Mouse (Mus musculus) urinary bladder, postnatal 25 days (tissue): ENCODE measurements around the gene Col5a1.

Source experiments
- DNase-seq: peaks from one replicate; pipeline ENCODE4 v3.0.0; 2022; ENCODE audit warnings: low spot score

Gene Col5a1

GRCm38 (mm10) chr2:27918106-27918505 is 31.9 kb downstream of the Col5a1 start:
- no peak for DNase-seq

GRCm38 (mm10) chr2:27919309-27919850 is 33.2 kb downstream of the Col5a1 start:
- no peak for DNase-seq

GRCm38 (mm10) chr2:27922053-27922452 is 35.8 kb downstream of the Col5a1 start:
- DNase-seq: no peak

- no peak for DNase-seq
These were observed 37.5 kb downstream of the Col5a1 start for GRCm38 (mm10) chr2:27923718-27924117.

GRCm38 (mm10) chr2:27924463-27924862 is 38.2 kb downstream of the Col5a1 start:
- DNase-seq: no peak

- peak; percentile 41 for DNase-seq
These were observed 40.4 kb downstream of the Col5a1 start for GRCm38 (mm10) chr2:27926478-27927165.

- no peak for DNase-seq
These were observed 44.3 kb downstream of the Col5a1 start for GRCm38 (mm10) chr2:27930471-27931015.

- DNase-seq: no peak
These were observed 44.9 kb downstream of the Col5a1 start for GRCm38 (mm10) chr2:27931130-27931529.

GRCm38 (mm10) chr2:27931971-27932370 is 45.7 kb downstream of the Col5a1 start:
- no peak for DNase-seq

GRCm38 (mm10) chr2:27934269-27934668 is 48.0 kb downstream of the Col5a1 start:
- peak; percentile 44 for DNase-seq

- DNase-seq: no peak
These were observed 48.6 kb downstream of the Col5a1 start for GRCm38 (mm10) chr2:27934831-27935230.

- DNase-seq: no peak
These were observed 49.2 kb downstream of the Col5a1 start for GRCm38 (mm10) chr2:27935441-27935840.

GRCm38 (mm10) chr2:27936607-27937191 is 50.5 kb downstream of the Col5a1 start:
- peak; percentile 74 for DNase-seq

- DNase-seq: no peak
These were observed 53.2 kb downstream of the Col5a1 start for GRCm38 (mm10) chr2:27939433-27939832.

GRCm38 (mm10) chr2:27940144-27940543 is 53.9 kb downstream of the Col5a1 start:
- no peak for DNase-seq

- no peak for DNase-seq
These were observed 61.0 kb downstream of the Col5a1 start for GRCm38 (mm10) chr2:27947252-27947651.

GRCm38 (mm10) chr2:27947917-27948316 is 61.7 kb downstream of the Col5a1 start:
- DNase-seq: no peak

- no peak for DNase-seq
These were observed 67.6 kb downstream of the Col5a1 start for GRCm38 (mm10) chr2:27953866-27954265.

- DNase-seq: no peak
These were observed 68.7 kb downstream of the Col5a1 start for GRCm38 (mm10) chr2:27954924-27955323.

GRCm38 (mm10) chr2:27956751-27957150 is 70.5 kb downstream of the Col5a1 start:
- DNase-seq: no peak

GRCm38 (mm10) chr2:27957184-27957583 is 71.0 kb downstream of the Col5a1 start:
- DNase-seq: no peak

GRCm38 (mm10) chr2:27959275-27959674 is 73.0 kb downstream of the Col5a1 start:
- DNase-seq: no peak

GRCm38 (mm10) chr2:27961190-27961589 is 75.0 kb downstream of the Col5a1 start:
- no peak for DNase-seq
